Mouse (Mus musculus): ENCODE measurements around the gene Exoc2. TPM values are rescaled to one million over a fixed set of nuclear protein-coding genes. Genes with fewer than 3 reads are reported as not detected.

The Exoc2 gene
- total and polyA plus RNA-seq, 3 experiments: 6.9 to 46.6 (median 44.7) TPM

DNA sequence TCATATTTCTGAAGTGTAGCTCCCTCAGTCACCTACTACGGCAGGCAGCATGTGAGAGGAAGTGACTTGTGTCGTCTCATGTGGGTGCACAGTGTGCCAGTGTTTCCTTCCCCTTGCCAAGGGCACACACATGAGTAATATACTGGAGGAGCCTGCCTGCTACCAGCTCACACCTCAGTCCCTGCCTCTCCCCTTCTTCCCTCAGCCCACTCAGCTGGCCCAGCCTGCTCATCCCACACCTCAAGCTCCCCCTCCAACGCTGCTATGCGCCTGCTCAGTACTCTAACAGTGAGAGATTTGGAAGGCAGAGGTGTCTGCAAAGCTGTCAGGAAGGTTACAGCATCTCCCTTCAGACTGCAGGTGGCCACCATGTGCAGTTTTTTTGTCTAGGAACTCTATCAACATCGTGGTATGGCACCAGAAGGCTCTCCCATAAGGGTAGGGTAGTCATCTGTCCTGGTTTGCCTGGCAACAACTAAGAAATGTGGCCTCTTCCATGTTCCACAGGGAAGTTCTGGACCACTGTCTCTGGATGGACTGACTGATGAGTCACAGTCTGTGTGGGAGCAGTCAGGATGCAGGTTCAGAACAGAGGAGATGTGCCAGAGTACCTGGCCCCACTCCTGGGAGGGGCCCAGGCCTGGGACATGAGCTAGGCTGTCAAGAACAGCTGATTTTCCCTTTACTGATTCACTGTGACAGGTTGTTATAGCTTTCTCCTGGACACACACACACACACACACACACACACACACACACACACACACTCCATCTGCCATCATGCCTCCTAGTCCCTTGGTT is 187.5 kb downstream of the Exoc2 start:
- H3K4me3 ChIP-seq (ENCODE audit: low read depth, low read length): no peak overlapping the region
- ATAC-seq (ENCODE audit: extremely low read depth, insufficient number of reproducible peaks, low FRiP score, poor library complexity, severe bottlenecking): no peak

DNA sequence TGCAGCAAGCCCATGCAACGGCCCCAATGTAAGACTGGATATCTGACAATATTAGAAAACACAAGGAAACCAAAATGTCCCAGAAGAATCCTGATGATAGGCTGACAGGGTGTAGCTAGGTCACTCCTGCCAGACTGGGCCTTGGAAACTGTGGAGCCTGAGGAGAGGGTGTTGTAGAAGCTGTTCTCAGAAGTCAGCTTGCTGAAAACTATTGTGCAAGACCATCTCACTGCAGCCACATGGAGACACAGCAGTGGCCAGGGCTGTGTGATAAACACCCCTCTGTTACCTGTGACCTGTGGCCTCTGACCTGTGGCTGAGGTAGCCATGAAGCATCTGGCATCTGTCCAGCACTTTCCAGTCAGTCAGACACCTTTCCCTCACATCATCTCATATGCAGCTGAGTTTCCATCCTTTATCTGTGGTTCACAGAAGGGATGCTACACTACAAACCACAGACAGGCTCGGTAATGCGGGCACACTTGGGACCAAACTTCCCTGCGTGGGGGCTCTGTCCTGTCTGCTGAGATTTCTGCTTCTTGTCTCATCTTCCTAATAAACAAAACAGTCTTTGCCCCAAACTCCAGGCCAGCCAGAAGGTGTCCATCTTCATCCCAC is 188.4 kb downstream of the Exoc2 start:
- no peaks in the 10 kb centered on the region for H3K36me3 ChIP-seq (replicated peaks)
- no peak for DNase-seq (ENCODE audit: low spot score)
- TF ChIP-seq TAL1 (conservative IDR thresholded peaks at IDR 0.05; ENCODE audit: low read depth, low read length) (no peak), CTCF (IDR thresholded peaks at IDR 0.05; ENCODE audit: low read depth, low read length) (no peak), GATA2 (IDR thresholded peaks at IDR 0.05; ENCODE audit: borderline replicate concordance, low read depth, low read length) (no peak), GATA1 (IDR thresholded peaks at IDR 0.05; ENCODE audit: borderline replicate concordance, low read length) (no peak), POLR2AphosphoS5 (IDR thresholded peaks at IDR 0.05; ENCODE audit: insufficient replicate concordance, low read depth, low read length) (no peak)
- no peak overlapping the region for H3K4me3 ChIP-seq (ENCODE audit: low read depth, low read length)
- no peaks in the 10 kb centered on the region for H3K9me3 ChIP-seq (replicated peaks)
- ATAC-seq (ENCODE audit: extremely low read depth, insufficient number of reproducible peaks, low FRiP score, poor library complexity, severe bottlenecking): no peak
- no peaks in the 10 kb centered on the region for H3K4me1 ChIP-seq (ENCODE audit: insufficient read depth, low read depth, low read length)
- H3K27me3 ChIP-seq (ENCODE audit: insufficient read depth, low read length): no peaks in the 10 kb centered on the region; the same call in 1 of the 2 replicates

More for the DNA sequence above, 187.5 kb downstream of the Exoc2 start:
- Histone ChIP-seq H3K4me1 (ENCODE audit: insufficient read depth, low read depth, low read length) (no peaks in the 10 kb centered on the region), H3K27me3 (ENCODE audit: insufficient read depth, low read length) (no peaks in the 10 kb centered on the region; the same call in 1 of the 2 replicates), H3K36me3 (replicated peaks) (no peaks in the 10 kb centered on the region), H3K9me3 (replicated peaks) (no peaks in the 10 kb centered on the region)
- TF ChIP-seq GATA2 (IDR thresholded peaks at IDR 0.05; ENCODE audit: borderline replicate concordance, low read depth, low read length) (no peak), CTCF (IDR thresholded peaks at IDR 0.05; ENCODE audit: low read depth, low read length) (no peak), GATA1 (IDR thresholded peaks at IDR 0.05; ENCODE audit: borderline replicate concordance, low read length) (no peak), POLR2AphosphoS5 (IDR thresholded peaks at IDR 0.05; ENCODE audit: insufficient replicate concordance, low read depth, low read length) (no peak), TAL1 (conservative IDR thresholded peaks at IDR 0.05; ENCODE audit: low read depth, low read length) (no peak)
- DNase-seq (ENCODE audit: low spot score): no peak

DNA sequence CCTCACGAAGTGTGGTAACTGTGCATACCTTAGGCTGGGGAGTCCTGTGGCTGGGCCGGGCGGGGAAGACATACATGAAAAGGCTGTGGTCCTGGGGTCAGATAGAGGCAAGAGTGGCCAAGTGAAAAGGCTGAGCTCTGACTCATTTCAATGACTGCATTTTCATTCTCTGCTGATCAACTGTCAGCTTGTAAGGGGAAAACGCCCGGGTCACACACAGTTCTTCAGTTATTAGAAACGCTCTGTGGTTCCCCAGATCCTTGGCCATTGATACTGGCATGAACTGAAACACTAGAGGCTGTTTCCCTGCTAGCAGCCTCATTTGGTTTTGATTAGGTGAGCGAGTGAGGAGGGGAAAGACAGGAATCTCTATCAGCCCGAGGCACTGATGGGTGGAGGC is 191.5 kb downstream of the Exoc2 start:
- Histone ChIP-seq H3K4me1 (ENCODE audit: insufficient read depth, low read depth, low read length) (no peaks in the 10 kb centered on the region), H3K4me3 (ENCODE audit: low read depth, low read length) (no peak overlapping the region), H3K36me3 (replicated peaks) (no peaks in the 10 kb centered on the region), H3K9me3 (replicated peaks) (no peaks in the 10 kb centered on the region), H3K27me3 (ENCODE audit: insufficient read depth, low read length) (peaks cover 2% of the 10 kb centered on the region)
- DNase-seq (ENCODE audit: low spot score) (no peak), ATAC-seq (ENCODE audit: extremely low read depth, insufficient number of reproducible peaks, low FRiP score, poor library complexity, severe bottlenecking) (no peak)
- no peak for TF ChIP-seq TAL1 (conservative IDR thresholded peaks at IDR 0.05; ENCODE audit: low read depth, low read length)
- no peak for TF ChIP-seq CTCF (IDR thresholded peaks at IDR 0.05; ENCODE audit: low read depth, low read length)
- no peak for TF ChIP-seq GATA1 (IDR thresholded peaks at IDR 0.05; ENCODE audit: borderline replicate concordance, low read length)
- no peak for TF ChIP-seq POLR2AphosphoS5 (IDR thresholded peaks at IDR 0.05; ENCODE audit: insufficient replicate concordance, low read depth, low read length)
- no peak for TF ChIP-seq GATA2 (IDR thresholded peaks at IDR 0.05; ENCODE audit: borderline replicate concordance, low read depth, low read length)

DNA sequence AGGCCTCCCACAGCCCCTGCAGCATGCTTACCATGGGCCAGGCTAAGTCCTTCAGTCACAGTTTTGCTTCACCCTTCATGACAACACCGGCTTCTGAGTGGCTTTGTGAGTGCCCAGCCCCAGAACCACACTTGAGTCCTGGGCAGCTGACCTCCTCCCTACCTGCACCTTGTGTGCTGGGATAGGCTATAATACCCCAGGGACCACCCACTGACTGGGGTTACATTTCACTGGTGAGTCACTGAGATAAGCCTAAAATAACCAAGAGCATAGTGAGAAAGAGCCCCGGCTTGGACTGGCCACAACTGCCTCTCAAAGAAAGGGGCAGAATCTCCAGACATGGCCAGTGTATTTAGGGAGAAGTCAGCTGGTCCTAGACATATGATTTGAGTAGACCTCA is 192.0 kb downstream of the Exoc2 start:
- TF ChIP-seq GATA1 (IDR thresholded peaks at IDR 0.05; ENCODE audit: borderline replicate concordance, low read length) (no peak), GATA2 (IDR thresholded peaks at IDR 0.05; ENCODE audit: borderline replicate concordance, low read depth, low read length) (no peak), CTCF (IDR thresholded peaks at IDR 0.05; ENCODE audit: low read depth, low read length) (no peak), TAL1 (conservative IDR thresholded peaks at IDR 0.05; ENCODE audit: low read depth, low read length) (no peak), POLR2AphosphoS5 (IDR thresholded peaks at IDR 0.05; ENCODE audit: insufficient replicate concordance, low read depth, low read length) (no peak)
- Histone ChIP-seq H3K27me3 (ENCODE audit: insufficient read depth, low read length) (peaks cover 2% of the 10 kb centered on the region), H3K36me3 (replicated peaks) (no peaks in the 10 kb centered on the region), H3K9me3 (replicated peaks) (no peaks in the 10 kb centered on the region), H3K4me1 (ENCODE audit: insufficient read depth, low read depth, low read length) (no peaks in the 10 kb centered on the region), H3K4me3 (ENCODE audit: low read depth, low read length) (no peak overlapping the region)
- DNase-seq (ENCODE audit: low spot score) (no peak), ATAC-seq (ENCODE audit: extremely low read depth, insufficient number of reproducible peaks, low FRiP score, poor library complexity, severe bottlenecking) (no peak)

DNA sequence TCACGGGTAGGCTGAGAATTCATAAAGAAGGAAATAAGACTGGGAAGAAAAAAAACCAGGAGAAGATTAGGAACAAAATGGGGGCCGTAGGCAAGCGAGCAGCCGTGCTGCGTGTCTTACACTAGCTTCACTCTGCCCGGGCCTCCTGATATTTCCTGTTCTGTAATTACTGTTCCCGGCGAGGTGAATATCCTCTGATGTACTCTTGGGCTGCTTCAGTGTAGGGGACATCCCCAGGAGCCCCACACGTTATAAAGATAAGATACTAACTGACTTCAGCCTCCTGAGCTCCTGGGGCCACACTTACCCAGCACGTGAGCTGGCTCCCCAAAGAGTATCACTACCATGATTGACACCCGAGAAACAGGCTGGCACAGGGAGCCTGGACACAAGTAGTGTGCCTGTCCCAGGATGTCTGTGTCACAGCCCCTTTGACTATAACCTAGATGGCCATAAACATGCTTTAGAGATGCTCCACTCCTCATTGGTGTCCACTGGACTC is 196.2 kb downstream of the Exoc2 start:
- TF ChIP-seq GATA2 (IDR thresholded peaks at IDR 0.05; ENCODE audit: borderline replicate concordance, low read depth, low read length): no peak
- no peak for TF ChIP-seq POLR2AphosphoS5 (IDR thresholded peaks at IDR 0.05; ENCODE audit: insufficient replicate concordance, low read depth, low read length)
- no peak for TF ChIP-seq CTCF (IDR thresholded peaks at IDR 0.05; ENCODE audit: low read depth, low read length)
- no peak for TF ChIP-seq GATA1 (IDR thresholded peaks at IDR 0.05; ENCODE audit: borderline replicate concordance, low read length)
- no peak for TF ChIP-seq TAL1 (conservative IDR thresholded peaks at IDR 0.05; ENCODE audit: low read depth, low read length)
- H3K9me3 ChIP-seq (replicated peaks): no peaks in the 10 kb centered on the region
- H3K27me3 ChIP-seq (ENCODE audit: insufficient read depth, low read length): peaks cover 2% of the 10 kb centered on the region; the same call in 1 of the 2 replicates
- DNase-seq (ENCODE audit: low spot score) (no peak), ATAC-seq (ENCODE audit: extremely low read depth, insufficient number of reproducible peaks, low FRiP score, poor library complexity, severe bottlenecking) (no peak)
- no peak overlapping the region for H3K4me3 ChIP-seq (ENCODE audit: low read depth, low read length)
- no peaks in the 10 kb centered on the region for H3K4me1 ChIP-seq (ENCODE audit: insufficient read depth, low read depth, low read length)
- H3K36me3 ChIP-seq (replicated peaks): no peaks in the 10 kb centered on the region

DNA sequence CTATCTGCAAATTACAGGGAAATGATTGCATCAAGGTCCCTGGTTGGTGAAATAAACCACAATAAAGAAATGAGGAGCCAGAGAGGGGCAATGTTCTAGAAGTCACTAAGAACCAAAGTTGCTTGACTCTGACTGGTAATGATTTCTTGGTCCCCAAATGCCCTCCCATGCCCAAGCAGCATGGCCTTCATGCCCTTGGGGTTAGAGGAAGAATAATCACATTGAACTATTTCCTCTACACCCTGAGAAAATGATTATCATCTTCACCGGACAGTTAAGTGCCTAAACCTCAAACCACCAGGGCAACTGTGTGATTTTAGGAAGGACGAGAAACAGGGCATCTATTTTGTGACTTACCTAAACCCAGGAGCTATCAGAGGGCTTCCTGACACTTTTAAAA is 197.9 kb downstream of the Exoc2 start:
- ATAC-seq (ENCODE audit: extremely low read depth, insufficient number of reproducible peaks, low FRiP score, poor library complexity, severe bottlenecking): no peak

More for the DNA sequence above, 197.9 kb downstream of the Exoc2 start:
- no peaks in the 10 kb centered on the region for H3K9me3 ChIP-seq (replicated peaks)
- DNase-seq (ENCODE audit: low spot score): no peak
- no peaks in the 10 kb centered on the region for H3K4me1 ChIP-seq (ENCODE audit: insufficient read depth, low read depth, low read length)
- H3K27me3 ChIP-seq (ENCODE audit: insufficient read depth, low read length): peaks cover 2% of the 10 kb centered on the region; the same call in 1 of the 2 replicates
- TF ChIP-seq TAL1 (conservative IDR thresholded peaks at IDR 0.05; ENCODE audit: low read depth, low read length): no peak
- no peak for TF ChIP-seq GATA1 (IDR thresholded peaks at IDR 0.05; ENCODE audit: borderline replicate concordance, low read length)
- no peak for TF ChIP-seq POLR2AphosphoS5 (IDR thresholded peaks at IDR 0.05; ENCODE audit: insufficient replicate concordance, low read depth, low read length)
- no peak for TF ChIP-seq GATA2 (IDR thresholded peaks at IDR 0.05; ENCODE audit: borderline replicate concordance, low read depth, low read length)
- TF ChIP-seq CTCF (IDR thresholded peaks at IDR 0.05; ENCODE audit: low read depth, low read length): no peak
- H3K4me3 ChIP-seq (ENCODE audit: low read depth, low read length): no peak overlapping the region
- H3K36me3 ChIP-seq (replicated peaks): no peaks in the 10 kb centered on the region
